Mouse (Mus musculus): ENCODE measurements around the gene Plekha6.

The Plekha6 gene

GRCm38 (mm10) chr1:133163820-133164431 is at the start of gene Plekha6:
TSS of gene Plekha6 (plus strand) at chr1:133164210.
- DNase-seq (ENCODE audit: low spot score) = peak; percentile 54

- no peak for DNase-seq (ENCODE audit: low spot score)
Measured at GRCm38 (mm10) chr1:133116108-133116507, 47.9 kb upstream of the Plekha6 start.

GRCm38 (mm10) chr1:133118127-133118526 is 45.9 kb upstream of the Plekha6 start:
- no peak for DNase-seq (ENCODE audit: low spot score)

- no peak for DNase-seq (ENCODE audit: low spot score)
Measured at GRCm38 (mm10) chr1:133118844-133119243, 45.2 kb upstream of the Plekha6 start.

- DNase-seq (ENCODE audit: low spot score) = no peak
Measured at GRCm38 (mm10) chr1:133119931-133120712, 43.9 kb upstream of the Plekha6 start.

- DNase-seq (ENCODE audit: low spot score) = no peak
Measured at GRCm38 (mm10) chr1:133121246-133121645, 42.8 kb upstream of the Plekha6 start.

GRCm38 (mm10) chr1:133124137-133124536 is 39.9 kb upstream of the Plekha6 start:
- DNase-seq (ENCODE audit: low spot score) = no peak

GRCm38 (mm10) chr1:133125640-133126364 is 38.2 kb upstream of the Plekha6 start:
- no peak for DNase-seq (ENCODE audit: low spot score)

- no peak for DNase-seq (ENCODE audit: low spot score)
Measured at GRCm38 (mm10) chr1:133126365-133126740, 37.7 kb upstream of the Plekha6 start.

GRCm38 (mm10) chr1:133127328-133127727 is 36.7 kb upstream of the Plekha6 start:
- no peak for DNase-seq (ENCODE audit: low spot score)

GRCm38 (mm10) chr1:133129471-133130221 is 34.4 kb upstream of the Plekha6 start:
- DNase-seq (ENCODE audit: low spot score) = peak; percentile 50

GRCm38 (mm10) chr1:133130638-133131560 is 33.1 kb upstream of the Plekha6 start, which contains the start of gene Ppp1r15b:
TSS of gene Ppp1r15b (plus strand) at chr1:133131143.
- DNase-seq (ENCODE audit: low spot score) = peak; percentile 99

GRCm38 (mm10) chr1:133131561-133131905 is 32.5 kb upstream of the Plekha6 start:
- DNase-seq (ENCODE audit: low spot score) = no peak

GRCm38 (mm10) chr1:133131936-133132335 is 32.1 kb upstream of the Plekha6 start:
- peak; percentile 23 for DNase-seq (ENCODE audit: low spot score)

- DNase-seq (ENCODE audit: low spot score) = no peak
Measured at GRCm38 (mm10) chr1:133132388-133133326, 31.4 kb upstream of the Plekha6 start.

- DNase-seq (ENCODE audit: low spot score) = peak; percentile 31
Measured at GRCm38 (mm10) chr1:133133425-133133824, 30.6 kb upstream of the Plekha6 start.

GRCm38 (mm10) chr1:133134071-133134470 is 29.9 kb upstream of the Plekha6 start:
- no peak for DNase-seq (ENCODE audit: low spot score)

- peak; percentile 27 for DNase-seq (ENCODE audit: low spot score)
Measured at GRCm38 (mm10) chr1:133134881-133135280, 29.1 kb upstream of the Plekha6 start.

- DNase-seq (ENCODE audit: low spot score) = no peak
Measured at GRCm38 (mm10) chr1:133135808-133136207, 28.2 kb upstream of the Plekha6 start.

- no peak for DNase-seq (ENCODE audit: low spot score)
Measured at GRCm38 (mm10) chr1:133138401-133138800, 25.6 kb upstream of the Plekha6 start.
